Mouse (Mus musculus) olfactory bulb, adult 2 months (tissue): ENCODE measurements at regions not wholly inside any gene's neighbourhood (a gene's known extent, or its start where the extent isn't known, plus 50 kb on each side); places are given as distances from the start of the nearest gene placed in this dataset.

ENCODE experiments used
- H3K27ac ChIP-seq: fragments of 200-500 bp; 2 replicates; pipeline ENCODE4 v1.5.1; 2012; ENCODE audit warnings: low read depth, low read length; ENCODE audit not compliant: insufficient read depth
- H3K4me1 ChIP-seq: fragments of 200-500 bp; 2 replicates; pipeline ENCODE4 v1.6.1; 2012; ENCODE audit warnings: low read length; ENCODE audit not compliant: control insufficient read depth, insufficient read depth
- H3K4me3 ChIP-seq: fragments of 200-500 bp; 2 replicates; pipeline ENCODE4 v1.5.1; 2012; ENCODE audit warnings: mild to moderate bottlenecking, low read depth, low read length, moderate library complexity; ENCODE audit not compliant: insufficient read depth
- CTCF ChIP-seq: fragments of 200-500 bp; IDR thresholded peaks from 2 replicates; pipeline ENCODE4 v1.5.1; 2012; ENCODE audit warnings: low read depth, mild to moderate bottlenecking, low read length, moderate library complexity; ENCODE audit not compliant: insufficient read depth
- POLR2A ChIP-seq: fragments of 200-500 bp; IDR thresholded peaks from 2 replicates; pipeline ENCODE4 v1.6.1; 2012; ENCODE audit warnings: mild to moderate bottlenecking, low read depth, low read length, moderate library complexity; ENCODE audit not compliant: insufficient read depth
- WGBS: fragments of 180-500 bp; shearing (Covaris S2); methylation state at CpG from one replicate; pipeline ENCODE4 v1.1.7; 2018; 5-methylcytosine and 5-hydroxymethylcytosine counted together

DNA sequence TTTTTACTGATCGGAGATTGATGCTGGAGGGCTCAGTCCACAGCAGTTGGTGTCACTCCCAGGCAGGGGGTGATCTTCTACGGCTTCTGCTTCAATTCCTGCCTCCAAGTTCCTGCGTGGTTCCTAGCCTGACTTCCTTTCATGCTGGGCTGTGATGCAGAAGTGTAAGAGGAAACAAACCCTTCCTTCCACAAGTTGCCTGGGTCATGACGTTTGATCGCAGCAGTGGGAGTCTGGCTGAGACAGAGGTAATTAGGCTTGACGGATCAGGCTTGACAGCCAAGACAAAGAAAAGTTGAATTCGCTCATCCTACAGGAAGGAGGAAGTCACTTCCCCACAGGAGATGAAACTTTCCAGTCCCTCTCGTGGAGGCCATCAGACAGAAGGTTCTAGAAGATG is 77.2 kb upstream of the Ralgps2 start:
- 64% methylated on average over 8 of the region's 8 CpGs for WGBS
- H3K4me1 ChIP-seq, result peaks cover 6% of the 10 kb centered on the region
- no peak overlapping the region for H3K4me3 ChIP-seq
- TF ChIP-seq CTCF (no peak), POLR2A (no peak)
- H3K27ac ChIP-seq, result no peak overlapping the region

DNA sequence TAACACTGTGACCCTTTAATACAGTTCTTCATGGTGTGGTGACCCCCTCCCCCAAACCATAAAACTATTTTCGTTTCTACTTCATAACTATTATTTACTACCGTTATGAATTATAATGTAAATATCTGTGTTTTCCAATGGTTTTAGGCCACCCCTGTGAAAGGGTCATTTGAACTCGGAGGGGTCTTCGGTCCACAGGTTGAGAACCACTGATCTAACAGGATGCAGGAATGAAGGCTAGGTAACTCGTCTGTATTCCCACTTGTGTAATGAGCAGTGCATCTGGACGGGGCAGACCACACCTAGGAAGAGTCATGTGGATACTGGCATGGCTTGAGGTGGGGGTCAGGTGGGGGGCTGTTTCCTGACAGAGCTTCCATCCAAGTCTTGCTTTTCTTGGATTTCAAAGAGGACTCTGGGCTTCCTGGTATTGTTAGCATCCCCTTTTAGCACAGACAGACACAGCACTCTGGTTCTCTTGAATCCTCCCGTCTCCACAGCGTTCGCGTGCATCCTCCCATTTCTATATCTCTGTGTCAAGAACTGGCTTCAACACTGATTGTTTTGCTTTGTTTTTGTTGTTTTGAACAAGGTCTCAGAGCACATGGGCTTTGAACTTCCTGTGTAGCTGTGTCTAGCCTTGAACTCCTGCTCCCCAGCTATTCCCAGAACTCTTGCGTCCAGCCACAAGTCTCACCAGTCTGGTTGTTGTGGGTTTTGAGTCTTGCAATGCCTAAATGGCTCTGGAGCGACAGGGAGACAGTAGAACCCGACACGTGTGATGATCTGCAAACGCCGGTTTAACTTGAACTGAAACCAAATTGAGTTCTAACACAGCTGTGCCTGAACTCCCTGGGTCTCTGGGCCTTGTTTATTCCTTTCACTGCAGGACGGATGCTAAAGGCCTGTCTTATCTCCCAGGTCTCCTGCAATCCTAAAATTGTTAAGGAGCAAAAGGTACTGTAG is 75.4 kb upstream of the Ralgps2 start:
- no peak overlapping the region for H3K27ac ChIP-seq
- no peak overlapping the region for H3K4me3 ChIP-seq
- WGBS, result 89% methylated on average over 17 of the region's 17 CpGs
- no peak for TF ChIP-seq POLR2A
- no peak for TF ChIP-seq CTCF
- H3K4me1 ChIP-seq, result no peaks in the 10 kb centered on the region; the same call in 1 of the 2 replicates

DNA sequence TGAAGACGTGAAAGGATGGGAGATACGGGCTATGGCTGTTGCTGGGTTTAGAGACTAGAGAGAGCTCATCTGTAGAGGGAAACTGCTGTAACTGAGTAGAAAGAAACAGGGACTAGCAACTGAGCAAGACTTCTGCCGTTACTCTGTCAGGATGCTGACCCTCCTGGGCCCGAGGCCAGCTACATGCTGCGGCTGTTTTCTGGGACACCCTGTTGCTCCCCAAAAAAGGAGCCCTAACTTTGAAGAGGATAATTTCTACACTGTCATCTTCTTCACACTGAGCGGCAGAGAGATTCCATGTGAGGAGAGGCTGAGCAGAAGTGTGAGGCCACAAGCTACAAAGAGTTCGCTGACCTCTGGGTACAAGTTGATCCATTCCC is 74.2 kb upstream of the Ralgps2 start:
- Histone ChIP-seq H3K27ac (no peak overlapping the region), H3K4me3 (no peak overlapping the region), H3K4me1 (no peaks in the 10 kb centered on the region)
- TF ChIP-seq POLR2A, result no peak
- no peak for TF ChIP-seq CTCF
- 66% methylated on average over 7 of the region's 7 CpGs for WGBS

DNA sequence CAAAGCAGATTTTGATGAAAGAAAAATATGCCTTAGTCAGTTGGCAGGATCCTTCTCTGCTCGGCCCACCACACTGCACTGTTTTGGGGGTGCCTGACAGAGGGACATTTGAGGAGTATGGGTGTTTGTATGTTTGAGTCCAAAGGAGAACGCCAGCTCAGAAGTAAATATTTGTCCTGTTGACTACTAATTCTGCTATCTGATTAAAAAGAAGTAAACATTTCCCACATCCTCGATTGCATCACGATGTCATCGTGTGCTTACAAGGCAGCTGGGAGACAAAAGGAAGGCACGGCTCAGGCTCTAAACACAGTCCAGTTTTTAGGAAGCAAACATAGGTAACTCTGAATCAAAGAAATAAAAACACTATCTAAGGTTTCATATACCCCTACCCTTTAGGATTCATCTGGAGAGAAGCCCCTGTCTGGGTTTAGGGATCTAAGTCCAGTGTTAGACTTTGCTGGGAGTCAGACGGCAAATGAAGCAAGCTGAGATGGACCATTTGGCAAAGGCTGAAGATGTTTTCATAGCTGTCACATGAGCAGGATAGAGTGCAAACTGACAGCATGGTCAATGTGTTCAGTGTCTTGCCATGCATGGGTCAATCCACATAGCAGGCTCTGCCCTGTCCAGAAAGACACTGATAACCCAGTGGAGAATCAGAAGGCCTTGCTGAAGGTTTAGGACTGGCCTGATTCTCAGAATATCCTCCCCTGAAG is 73.7 kb upstream of the Ralgps2 start:
- TF ChIP-seq POLR2A, result no peak
- TF ChIP-seq CTCF, result no peak
- H3K4me1 ChIP-seq, result no peaks in the 10 kb centered on the region
- no peak overlapping the region for H3K4me3 ChIP-seq
- no peak overlapping the region for H3K27ac ChIP-seq
- 67% methylated on average over 7 of the region's 7 CpGs for WGBS

DNA sequence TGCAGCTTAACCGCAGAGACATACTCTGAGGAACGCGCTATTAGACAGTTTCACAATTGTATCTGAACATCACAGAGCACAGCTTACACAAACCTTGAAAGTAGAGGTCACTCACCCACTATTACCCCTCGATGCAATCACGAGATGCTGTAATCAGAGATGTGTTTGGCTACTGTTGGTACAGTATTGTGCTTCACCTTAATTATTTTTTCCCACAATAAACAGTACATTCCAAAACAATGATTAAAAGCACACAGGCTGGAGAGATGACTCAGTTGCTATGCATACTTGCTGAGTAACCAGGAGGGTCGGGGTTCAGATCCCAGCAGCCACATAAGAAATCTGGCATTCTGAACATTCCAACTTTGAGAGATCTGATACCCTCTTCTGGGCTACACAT is 71.8 kb upstream of the Ralgps2 start:
- 86% methylated on average over 6 of the region's 6 CpGs for WGBS
- Histone ChIP-seq H3K4me3 (no peak overlapping the region), H3K4me1 (no peaks in the 10 kb centered on the region), H3K27ac (no peak overlapping the region)
- TF ChIP-seq POLR2A (no peak), CTCF (no peak)

DNA sequence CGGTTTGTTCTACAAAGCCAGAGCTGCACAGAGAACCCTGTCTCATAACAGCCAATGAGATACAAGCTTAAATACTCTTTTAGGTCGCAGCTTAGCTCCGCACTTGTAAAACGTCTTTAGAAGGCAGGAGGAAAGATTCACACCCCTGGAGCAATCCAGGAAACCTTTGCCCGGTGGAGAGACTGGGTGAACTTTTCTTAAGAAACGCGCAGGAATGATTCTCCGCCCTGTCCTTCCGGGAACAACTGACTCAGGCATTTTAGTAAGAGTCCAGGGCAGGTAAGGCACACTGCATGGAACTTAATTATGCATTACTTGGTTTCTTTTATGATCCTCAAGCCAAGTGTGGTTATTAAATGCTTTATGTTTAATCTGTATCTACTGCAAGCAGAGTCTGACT is 70.0 kb upstream of the Ralgps2 start:
- no peaks in the 10 kb centered on the region for H3K4me1 ChIP-seq
- no peak overlapping the region for H3K4me3 ChIP-seq
- no peak for TF ChIP-seq CTCF
- TF ChIP-seq POLR2A, result no peak
- H3K27ac ChIP-seq, result no peak overlapping the region
- WGBS, result 81% methylated on average over 9 of the region's 9 CpGs

DNA sequence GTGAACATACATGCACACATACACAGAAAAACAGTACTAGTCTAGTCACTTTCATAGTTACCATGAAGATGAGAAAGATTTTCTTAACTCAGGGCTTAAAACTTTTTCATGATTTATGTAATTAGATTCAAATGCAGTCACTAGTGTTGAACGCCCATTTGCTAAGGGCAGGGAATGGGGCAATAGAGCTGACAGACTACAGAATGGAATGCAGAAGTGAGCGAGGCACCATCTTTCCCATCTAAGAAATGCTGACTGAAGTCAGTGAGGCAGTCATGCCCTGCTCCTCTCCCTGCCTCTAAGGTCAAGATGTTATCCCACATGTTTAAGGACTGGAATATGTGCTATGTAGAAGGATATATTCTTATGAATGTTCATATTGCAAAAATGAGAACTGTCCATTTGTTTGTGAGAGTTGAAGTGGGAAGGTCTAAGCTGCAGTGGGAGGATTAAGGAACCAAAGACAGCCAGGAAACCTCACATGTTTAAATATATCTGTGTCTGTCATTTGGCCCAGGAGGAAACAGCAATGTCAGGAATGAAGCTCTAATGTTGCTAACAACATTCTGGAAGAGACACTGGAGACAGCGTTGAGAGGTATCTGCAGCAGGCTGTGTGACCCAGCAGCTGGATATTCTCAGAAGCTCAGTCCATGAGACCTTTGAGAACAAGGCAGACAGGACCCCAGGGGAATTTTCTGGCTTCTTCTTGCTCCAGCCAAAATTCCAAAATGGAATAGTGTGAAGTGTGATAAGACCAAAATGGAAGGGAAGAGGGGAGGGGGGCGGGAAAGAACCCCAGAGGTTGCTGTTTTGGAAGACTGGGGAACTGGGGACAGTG is 68.7 kb upstream of the Ralgps2 start:
- TF ChIP-seq POLR2A, result no peak
- TF ChIP-seq CTCF, result no peak
- no peak overlapping the region for H3K27ac ChIP-seq
- WGBS, result 86% methylated on average over 4 of the region's 4 CpGs
- H3K4me3 ChIP-seq, result no peak overlapping the region
- H3K4me1 ChIP-seq, result no peaks in the 10 kb centered on the region

DNA sequence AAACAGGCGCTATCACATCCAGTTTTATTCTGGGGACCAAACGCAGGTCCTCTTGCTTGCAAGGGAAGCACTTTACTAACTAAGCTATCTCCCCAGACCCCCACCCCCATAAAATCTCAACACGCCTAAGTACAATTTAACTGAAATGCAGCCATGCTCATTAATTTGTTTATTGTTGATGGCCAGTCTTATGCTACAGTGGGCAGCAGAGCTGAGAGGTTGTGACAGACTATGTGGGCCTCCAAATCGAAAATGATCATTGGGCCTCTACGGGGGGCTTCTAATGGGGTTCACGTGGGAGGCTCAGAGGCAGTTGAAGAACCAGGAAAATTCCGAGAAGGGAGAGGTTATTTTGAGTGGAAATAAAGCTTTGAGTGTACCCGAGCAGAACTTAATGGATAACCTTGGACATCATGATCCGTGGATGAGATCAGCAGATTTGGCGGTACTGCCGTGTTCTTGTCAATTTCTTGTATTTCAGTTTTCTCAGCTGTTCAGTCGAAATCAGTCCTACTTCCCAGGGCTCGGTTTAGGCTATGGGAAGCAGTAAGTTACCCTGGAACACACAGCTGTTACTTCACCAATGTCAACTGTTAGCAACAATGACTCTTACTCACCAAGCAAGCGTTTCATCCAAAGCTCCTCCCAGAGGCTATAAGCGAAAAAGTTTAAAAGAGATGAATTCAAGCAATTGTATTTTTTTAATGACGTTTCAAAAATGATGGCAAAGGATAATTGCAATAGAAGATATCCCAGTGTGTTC is 65.1 kb upstream of the Ralgps2 start:
- Histone ChIP-seq H3K4me3 (no peak overlapping the region), H3K4me1 (no peaks in the 10 kb centered on the region), H3K27ac (no peak overlapping the region)
- WGBS, result 90% methylated on average over 16 of the region's 16 CpGs
- TF ChIP-seq CTCF (no peak), POLR2A (no peak)

DNA sequence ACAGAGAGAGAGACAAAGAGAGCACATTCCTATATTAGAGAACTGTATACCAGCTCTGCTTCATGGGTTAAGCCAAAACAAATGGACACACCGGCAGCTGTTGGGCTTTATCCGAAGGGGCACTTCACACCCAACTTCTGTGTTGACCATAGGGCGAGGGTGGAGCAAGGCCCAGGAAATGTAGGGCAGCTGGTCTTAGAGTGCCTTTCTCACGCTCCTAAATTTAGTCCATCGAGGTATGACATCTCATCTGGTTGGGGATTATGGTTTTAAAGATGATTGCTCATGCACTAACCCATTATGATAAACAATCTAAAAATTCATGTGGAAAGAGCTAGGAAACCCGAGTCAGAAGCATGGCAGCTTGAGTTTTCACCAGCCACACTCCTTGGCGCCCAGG is 63.6 kb upstream of the Ralgps2 start:
- no peak for TF ChIP-seq CTCF
- Histone ChIP-seq H3K27ac (no peak overlapping the region), H3K4me1 (peaks cover under 1% of the 10 kb centered on the region; the same call in 1 of the 2 replicates), H3K4me3 (no peak overlapping the region)
- 97% methylated on average over 7 of the region's 7 CpGs for WGBS
